Mouse (Mus musculus) embryonic facial prominence, embryonic 10.5 days (tissue): ENCODE results near the gene Adamts6. TPM values are rescaled to one million over a fixed set of nuclear protein-coding genes. Genes with fewer than 3 reads are reported as not detected.

Experiments used
- DNase-seq: peaks from one replicate; pipeline ENCODE4 v3.0.0-alpha.2; 2017; ENCODE audit warnings: low spot score
- H3K27ac ChIP-seq: fragments of 300-500 bp; sonication (generic); replicated peaks from 2 replicates; pipeline ENCODE4 v1.5.1; 2016; ENCODE audit warnings: mild to moderate bottlenecking
- H3K27me3 ChIP-seq: fragments of 300-500 bp; sonication (generic); replicated peaks from 2 replicates; pipeline ENCODE4 v1.6.1; 2016; ENCODE audit warnings: low read depth, mild to moderate bottlenecking; ENCODE audit not compliant: poor library complexity, severe bottlenecking
- H3K36me3 ChIP-seq: fragments of 300-500 bp; sonication (generic); replicated peaks from 2 replicates; pipeline ENCODE4 v1.6.1; 2016; ENCODE audit warnings: mild to moderate bottlenecking, moderate library complexity
- H3K4me1 ChIP-seq: fragments of 300-500 bp; sonication (generic); 2 replicates; pipeline ENCODE4 v1.6.1; 2016
- H3K4me3 ChIP-seq: fragments of 300-500 bp; sonication (generic); 2 replicates; pipeline ENCODE4 v1.5.1; 2016; ENCODE audit warnings: mild to moderate bottlenecking, moderate library complexity
- H3K9me3 ChIP-seq: fragments of 300-500 bp; sonication (generic); 2 replicates; pipeline ENCODE4 v1.6.1; 2016; ENCODE audit warnings: mild to moderate bottlenecking
- WGBS: fragments of 180-500 bp; shearing (Covaris S2); methylation state at CpG from one replicate; pipeline ENCODE4 v1.1.7; 2016; 5-methylcytosine and 5-hydroxymethylcytosine counted together
- polyA plus RNA-seq: library from polyadenylated mRNA; unstranded; fragments of >200 nt; fragmentation: Nextera tagmentation; extraction: Ambion mirVana; gene quantifications from 2 replicates; pipeline ENCODE4 v1.2.1, GENCODE M21; 2016

Adamts6 gene
- polyA plus RNA-seq, 1 experiment from 2014 or later = 3.6 TPM

GRCm38 (mm10) chr13:104393427-104394356, 106.1 kb downstream of the Adamts6 start:
- Histone ChIP-seq H3K9me3 (no peaks in the 10 kb centered on the region), H3K4me1 (no peaks in the 10 kb centered on the region), H3K27me3 (no peaks in the 10 kb centered on the region), H3K27ac (no peak overlapping the region), H3K36me3 (no peaks in the 10 kb centered on the region), H3K4me3 (no peak overlapping the region)
- no peak for DNase-seq
- 85% methylated on average over 8 of the region's 8 CpGs for WGBS

- Histone ChIP-seq H3K27me3 (no peaks in the 10 kb centered on the region), H3K36me3 (peaks cover 5% of the 10 kb centered on the region), H3K4me1 (no peaks in the 10 kb centered on the region), H3K27ac (no peak overlapping the region), H3K9me3 (no peaks in the 10 kb centered on the region), H3K4me3 (no peak overlapping the region)
- 81% methylated on average over 8 of the region's 8 CpGs for whole genome bisulfite sequencing
- no peak for DNase-seq
Measured at GRCm38 (mm10) chr13:104397814-104398213, 110.2 kb downstream of the Adamts6 start.

DNA sequence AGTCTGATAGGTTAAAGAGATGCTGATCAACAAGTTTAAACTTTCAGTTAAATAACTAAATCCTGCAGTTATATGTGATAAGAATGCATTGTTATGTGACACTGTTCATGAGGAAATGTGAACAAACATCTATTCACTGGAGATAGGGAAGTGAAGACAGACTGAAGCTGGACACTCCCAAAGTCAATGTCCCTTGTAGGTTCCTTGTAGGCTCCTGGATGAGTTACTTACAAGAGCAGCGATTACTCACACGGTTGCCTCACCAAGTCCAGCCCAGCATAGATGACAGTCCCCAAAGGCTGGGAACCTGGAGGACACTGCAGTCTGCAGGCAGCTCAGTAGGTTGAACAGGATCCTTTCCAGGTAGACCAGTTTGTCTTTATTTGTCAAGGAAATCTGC, 145.1 kb downstream of the Adamts6 start:
- no peak for DNase-seq
- no peaks in the 10 kb centered on the region for H3K4me1 ChIP-seq
- 93% methylated on average over 2 of the region's 2 CpGs for WGBS

DNA sequence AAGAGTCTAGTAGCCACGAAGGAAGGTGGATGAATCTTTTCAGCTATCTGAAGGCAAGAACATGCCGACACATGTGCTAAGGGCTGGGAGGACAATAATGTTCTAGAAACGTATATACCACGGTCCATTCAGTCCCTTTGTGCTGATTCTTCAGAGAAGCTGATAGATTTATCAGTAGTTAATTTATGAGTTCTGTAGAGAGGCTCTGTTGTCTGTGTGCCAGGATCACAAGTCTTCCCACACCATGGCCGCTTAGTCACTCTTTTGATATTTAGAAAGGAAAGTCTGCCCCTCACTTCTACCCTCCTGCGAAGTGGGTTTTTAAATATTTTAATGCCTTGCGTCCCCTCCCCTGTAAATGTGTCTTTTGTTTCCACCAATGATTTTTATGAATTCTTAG, 154.9 kb downstream of the Adamts6 start:
- no peaks in the 10 kb centered on the region for H3K27me3 ChIP-seq
- no peaks in the 10 kb centered on the region for H3K4me1 ChIP-seq
- peaks cover 17% of the 10 kb centered on the region for H3K36me3 ChIP-seq
- no peak for DNase-seq
- no peaks in the 10 kb centered on the region for H3K9me3 ChIP-seq
- no peak overlapping the region for H3K4me3 ChIP-seq
- 95% methylated on average over 7 of the region's 7 CpGs for WGBS
- H3K27ac ChIP-seq = no peak overlapping the region

More for the DNA sequence above, 145.1 kb downstream of the Adamts6 start:
- Histone ChIP-seq H3K9me3 (no peaks in the 10 kb centered on the region), H3K4me3 (no peak overlapping the region), H3K27me3 (no peaks in the 10 kb centered on the region), H3K36me3 (no peaks in the 10 kb centered on the region; the same call in 1 of the 2 replicates), H3K27ac (no peak overlapping the region)

GRCm38 (mm10) chr13:104445437-104445836, 157.8 kb downstream of the Adamts6 start:
- 63% methylated on average over 1 of the region's 1 CpGs for WGBS

DNA sequence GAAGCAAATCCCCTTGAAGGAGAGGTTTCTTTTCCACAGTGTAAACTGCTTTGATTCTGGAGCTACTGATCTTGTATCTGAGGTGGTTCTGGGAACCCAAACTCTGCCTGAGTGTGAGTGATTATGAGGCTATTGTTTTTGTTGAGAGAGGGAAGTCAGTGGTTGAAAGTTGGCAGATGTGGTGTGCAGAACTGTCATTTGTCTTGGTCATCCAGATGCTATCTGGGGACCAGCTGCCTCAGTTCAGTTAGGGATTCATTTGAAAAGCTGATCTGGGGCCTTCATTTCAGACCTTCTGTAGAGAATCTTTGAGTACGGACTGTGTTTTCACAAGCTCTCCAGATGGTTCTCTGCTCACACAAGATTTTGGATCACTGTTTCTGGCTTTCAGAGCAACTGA, 159.3 kb downstream of the Adamts6 start:
- 84% methylated on average over 1 of the region's 1 CpGs for WGBS
- H3K4me1 ChIP-seq = no peaks in the 10 kb centered on the region
- no peak for DNase-seq
- no peaks in the 10 kb centered on the region for H3K27me3 ChIP-seq
- no peak overlapping the region for H3K27ac ChIP-seq
- no peak overlapping the region for H3K4me3 ChIP-seq
- H3K36me3 ChIP-seq = peaks cover 20% of the 10 kb centered on the region
- no peaks in the 10 kb centered on the region for H3K9me3 ChIP-seq

More at GRCm38 (mm10) chr13:104445437-104445836, 157.8 kb downstream of the Adamts6 start:
- H3K36me3 ChIP-seq = peaks cover 20% of the 10 kb centered on the region
- H3K9me3 ChIP-seq = no peaks in the 10 kb centered on the region
- no peaks in the 10 kb centered on the region for H3K4me1 ChIP-seq
- H3K27ac ChIP-seq = no peak overlapping the region
- H3K27me3 ChIP-seq = no peaks in the 10 kb centered on the region
- H3K4me3 ChIP-seq = no peak overlapping the region
- DNase-seq = no peak

GRCm38 (mm10) chr13:104447470-104447869, 159.8 kb downstream of the Adamts6 start:
- Histone ChIP-seq H3K36me3 (peaks cover 20% of the 10 kb centered on the region), H3K27me3 (no peaks in the 10 kb centered on the region), H3K9me3 (no peaks in the 10 kb centered on the region), H3K4me3 (no peak overlapping the region), H3K27ac (no peak overlapping the region), H3K4me1 (no peaks in the 10 kb centered on the region)
- no peak for DNase-seq

DNA sequence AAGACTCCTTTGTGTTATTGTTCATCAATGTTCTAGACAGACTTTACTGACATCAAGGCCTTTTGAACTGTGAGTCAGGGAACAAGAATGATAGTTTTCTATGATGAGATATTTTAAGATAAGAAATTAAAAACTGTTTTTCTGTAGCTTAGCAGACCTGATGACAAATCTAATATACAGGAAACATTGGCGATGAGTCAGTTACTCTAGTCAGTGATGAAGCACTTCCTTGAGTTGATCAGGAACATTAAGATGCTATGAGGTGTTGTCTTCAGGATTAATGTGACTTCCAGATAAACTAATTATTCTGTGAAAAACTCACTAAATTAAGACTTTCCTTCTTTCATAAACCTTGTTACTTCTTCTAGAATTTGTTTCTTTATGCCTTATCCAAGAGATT, 160.7 kb downstream of the Adamts6 start:
- H3K9me3 ChIP-seq = no peaks in the 10 kb centered on the region
- H3K4me3 ChIP-seq = no peak overlapping the region
- DNase-seq = no peak
- no peaks in the 10 kb centered on the region for H3K4me1 ChIP-seq
- no peak overlapping the region for H3K27ac ChIP-seq
- H3K27me3 ChIP-seq = no peaks in the 10 kb centered on the region
- WGBS = 91% methylated on average over 1 of the region's 1 CpGs
- peaks cover 20% of the 10 kb centered on the region for H3K36me3 ChIP-seq

- Histone ChIP-seq H3K36me3 (no peaks in the 10 kb centered on the region), H3K9me3 (no peaks in the 10 kb centered on the region), H3K27ac (no peak overlapping the region), H3K4me3 (no peak overlapping the region), H3K27me3 (no peaks in the 10 kb centered on the region), H3K4me1 (no peaks in the 10 kb centered on the region)
- DNase-seq = no peak
- 97% methylated on average over 1 of the region's 1 CpGs for WGBS
Measured at GRCm38 (mm10) chr13:104453271-104453974, 165.8 kb downstream of the Adamts6 start.

GRCm38 (mm10) chr13:104460287-104460686, 172.7 kb downstream of the Adamts6 start:
- Histone ChIP-seq H3K27ac (no peak overlapping the region), H3K4me3 (no peak overlapping the region), H3K9me3 (no peaks in the 10 kb centered on the region), H3K4me1 (peaks cover 3% of the 10 kb centered on the region; the same call in 1 of the 2 replicates), H3K36me3 (no peaks in the 10 kb centered on the region), H3K27me3 (no peaks in the 10 kb centered on the region)
- no peak for DNase-seq
- 95% methylated on average over 1 of the region's 1 CpGs for WGBS

- Histone ChIP-seq H3K36me3 (peaks cover 12% of the 10 kb centered on the region; the same call in 1 of the 2 replicates), H3K27ac (no peak overlapping the region), H3K4me1 (peaks cover 4% of the 10 kb centered on the region; the same call in 1 of the 2 replicates), H3K9me3 (no peaks in the 10 kb centered on the region), H3K4me3 (no peak overlapping the region), H3K27me3 (no peaks in the 10 kb centered on the region)
- 86% methylated on average over 1 of the region's 1 CpGs for WGBS
- no peak for DNase-seq
Measured at GRCm38 (mm10) chr13:104468061-104468460, 180.4 kb downstream of the Adamts6 start.

GRCm38 (mm10) chr13:104476285-104476956, 188.8 kb downstream of the Adamts6 start:
- no peak for DNase-seq
- Histone ChIP-seq H3K36me3 (peaks cover 10% of the 10 kb centered on the region; the same call in 1 of the 2 replicates), H3K9me3 (no peaks in the 10 kb centered on the region), H3K27me3 (no peaks in the 10 kb centered on the region), H3K27ac (no peak overlapping the region), H3K4me1 (no peaks in the 10 kb centered on the region), H3K4me3 (no peak overlapping the region)
- WGBS = 74% methylated on average over 9 of the region's 9 CpGs
